Mouse (Mus musculus): ENCODE measurements at regions not wholly inside any gene's neighbourhood (a gene's known extent, or its start where the extent isn't known, plus 50 kb on each side); places are given as distances from the start of the nearest gene placed in this dataset.

GRCm38 (mm10) chr8:116373063-116373462 is 131.7 kb upstream of the Dynlrb2 start:
- Histone ChIP-seq H3K27ac (no peak overlapping the region), H3K27me3 (no peaks in the 10 kb centered on the region; the same call in 1 of the 2 replicates), H3K4me2 (no peak overlapping the region), H3K9ac (no peak overlapping the region), H3K4me3 (no peak overlapping the region), H3K36me3 (no peaks in the 10 kb centered on the region), H3K4me1 (no peaks in the 10 kb centered on the region), H3K9me3 (no peaks in the 10 kb centered on the region)
- ATAC-seq (ENCODE audit: insufficient number of reproducible peaks, insufficient read depth, low FRiP score, low TSS enrichment, low read depth), result no peak
- 87% methylated on average over 4 of the region's 4 CpGs for WGBS

- no peak; the same call in 1 of the 2 replicates for ATAC-seq (ENCODE audit: insufficient number of reproducible peaks, insufficient read depth, low FRiP score, low TSS enrichment, low read depth)
Observed at GRCm38 (mm10) chr8:116372574-116372973, 132.2 kb upstream of the Dynlrb2 start.

GRCm38 (mm10) chr8:116372056-116372455 is 132.7 kb upstream of the Dynlrb2 start:
- 81% methylated on average over 9 of the region's 9 CpGs for WGBS
- Histone ChIP-seq H3K27ac (no peak overlapping the region), H3K4me1 (no peaks in the 10 kb centered on the region), H3K4me3 (no peak overlapping the region), H3K27me3 (no peaks in the 10 kb centered on the region; the same call in 1 of the 2 replicates), H3K9ac (no peak overlapping the region), H3K4me2 (no peak overlapping the region), H3K36me3 (no peaks in the 10 kb centered on the region), H3K9me3 (no peaks in the 10 kb centered on the region)
- ATAC-seq (ENCODE audit: insufficient number of reproducible peaks, insufficient read depth, low FRiP score, low TSS enrichment, low read depth), result no peak

More at GRCm38 (mm10) chr8:116372574-116372973, 132.2 kb upstream of the Dynlrb2 start:
- Histone ChIP-seq H3K27ac (no peak overlapping the region), H3K27me3 (no peaks in the 10 kb centered on the region; the same call in 1 of the 2 replicates), H3K9me3 (no peaks in the 10 kb centered on the region), H3K4me1 (no peaks in the 10 kb centered on the region), H3K9ac (no peak overlapping the region), H3K36me3 (no peaks in the 10 kb centered on the region), H3K4me3 (no peak overlapping the region), H3K4me2 (no peak overlapping the region)
- 63% methylated on average over 3 of the region's 3 CpGs for WGBS

GRCm38 (mm10) chr8:116367491-116367890 is 137.3 kb upstream of the Dynlrb2 start:
- H3K4me3 ChIP-seq, result no peak overlapping the region
- no peaks in the 10 kb centered on the region for H3K9me3 ChIP-seq
- no peak for ATAC-seq (ENCODE audit: insufficient number of reproducible peaks, insufficient read depth, low FRiP score, low TSS enrichment, low read depth)
- no peaks in the 10 kb centered on the region for H3K4me1 ChIP-seq
- no peak overlapping the region for H3K9ac ChIP-seq
- H3K36me3 ChIP-seq, result no peaks in the 10 kb centered on the region
- H3K27me3 ChIP-seq, result no peaks in the 10 kb centered on the region; the same call in 1 of the 2 replicates
- H3K27ac ChIP-seq, result no peak overlapping the region
- 70% methylated on average over 6 of the region's 6 CpGs for whole genome bisulfite sequencing
- H3K4me2 ChIP-seq, result no peak overlapping the region

GRCm38 (mm10) chr8:116366706-116367105 is 138.1 kb upstream of the Dynlrb2 start:
- H3K4me3 ChIP-seq, result no peak overlapping the region

GRCm38 (mm10) chr8:116364751-116365150 is 140.0 kb upstream of the Dynlrb2 start:
- H3K4me3 ChIP-seq, result no peak overlapping the region
- no peaks in the 10 kb centered on the region for H3K9me3 ChIP-seq
- no peak for ATAC-seq (ENCODE audit: insufficient number of reproducible peaks, insufficient read depth, low FRiP score, low TSS enrichment, low read depth)

More at GRCm38 (mm10) chr8:116366706-116367105, 138.1 kb upstream of the Dynlrb2 start:
- no peaks in the 10 kb centered on the region for H3K36me3 ChIP-seq
- no peak overlapping the region for H3K27ac ChIP-seq
- no peaks in the 10 kb centered on the region; the same call in 1 of the 2 replicates for H3K27me3 ChIP-seq
- no peaks in the 10 kb centered on the region for H3K4me1 ChIP-seq
- no peak overlapping the region for H3K9ac ChIP-seq
- no peak overlapping the region for H3K4me2 ChIP-seq
- WGBS, result 58% methylated on average over 3 of the region's 3 CpGs
- no peak for ATAC-seq (ENCODE audit: insufficient number of reproducible peaks, insufficient read depth, low FRiP score, low TSS enrichment, low read depth)
- no peaks in the 10 kb centered on the region for H3K9me3 ChIP-seq

GRCm38 (mm10) chr8:116364172-116364571 is 140.6 kb upstream of the Dynlrb2 start:
- Histone ChIP-seq H3K9me3 (no peaks in the 10 kb centered on the region), H3K27me3 (no peaks in the 10 kb centered on the region), H3K4me2 (no peak overlapping the region), H3K4me3 (no peak overlapping the region), H3K27ac (no peak overlapping the region), H3K4me1 (no peaks in the 10 kb centered on the region), H3K36me3 (no peaks in the 10 kb centered on the region), H3K9ac (no peak overlapping the region)
- WGBS, result 69% methylated on average over 2 of the region's 2 CpGs
- no peak for ATAC-seq (ENCODE audit: insufficient number of reproducible peaks, insufficient read depth, low FRiP score, low TSS enrichment, low read depth)

More at GRCm38 (mm10) chr8:116364751-116365150, 140.0 kb upstream of the Dynlrb2 start:
- H3K9ac ChIP-seq, result no peak overlapping the region
- no peaks in the 10 kb centered on the region for H3K27me3 ChIP-seq
- no peaks in the 10 kb centered on the region for H3K36me3 ChIP-seq
- H3K27ac ChIP-seq, result no peak overlapping the region
- no peak overlapping the region for H3K4me2 ChIP-seq
- no peaks in the 10 kb centered on the region for H3K4me1 ChIP-seq
- WGBS, result 85% methylated on average over 1 of the region's 1 CpGs

- Histone ChIP-seq H3K9me3 (no peaks in the 10 kb centered on the region), H3K4me2 (no peak overlapping the region), H3K4me3 (no peak overlapping the region), H3K27ac (no peak overlapping the region), H3K4me1 (no peaks in the 10 kb centered on the region), H3K9ac (no peak overlapping the region), H3K27me3 (no peaks in the 10 kb centered on the region), H3K36me3 (no peaks in the 10 kb centered on the region)
- WGBS, result 66% methylated on average over 4 of the region's 4 CpGs
- no peak for ATAC-seq (ENCODE audit: insufficient number of reproducible peaks, insufficient read depth, low FRiP score, low TSS enrichment, low read depth)
Observed at GRCm38 (mm10) chr8:116362351-116362750, 142.4 kb upstream of the Dynlrb2 start.

GRCm38 (mm10) chr8:116359761-116360160 is 145.0 kb upstream of the Dynlrb2 start:
- no peaks in the 10 kb centered on the region for H3K27me3 ChIP-seq

GRCm38 (mm10) chr8:116354756-116355155 is 150.0 kb upstream of the Dynlrb2 start:
- Histone ChIP-seq H3K4me3 (no peak overlapping the region), H3K27me3 (no peaks in the 10 kb centered on the region), H3K4me1 (no peaks in the 10 kb centered on the region), H3K4me2 (no peak overlapping the region), H3K36me3 (no peaks in the 10 kb centered on the region), H3K27ac (no peak overlapping the region), H3K9ac (no peak overlapping the region), H3K9me3 (no peaks in the 10 kb centered on the region)
- WGBS, result 74% methylated on average over 6 of the region's 6 CpGs
- ATAC-seq (ENCODE audit: insufficient number of reproducible peaks, insufficient read depth, low FRiP score, low TSS enrichment, low read depth), result no peak

More at GRCm38 (mm10) chr8:116359761-116360160, 145.0 kb upstream of the Dynlrb2 start:
- no peak overlapping the region for H3K4me2 ChIP-seq
- 76% methylated on average over 4 of the region's 4 CpGs for whole genome bisulfite sequencing
- ATAC-seq (ENCODE audit: insufficient number of reproducible peaks, insufficient read depth, low FRiP score, low TSS enrichment, low read depth), result no peak
- no peak overlapping the region for H3K9ac ChIP-seq
- H3K4me3 ChIP-seq, result no peak overlapping the region
- no peak overlapping the region for H3K27ac ChIP-seq
- no peaks in the 10 kb centered on the region for H3K36me3 ChIP-seq
- H3K4me1 ChIP-seq, result no peaks in the 10 kb centered on the region
- H3K9me3 ChIP-seq, result no peaks in the 10 kb centered on the region

GRCm38 (mm10) chr8:116353911-116354310 is 150.9 kb upstream of the Dynlrb2 start:
- H3K27ac ChIP-seq, result no peak overlapping the region
- WGBS, result 87% methylated on average over 5 of the region's 5 CpGs
- H3K4me1 ChIP-seq, result no peaks in the 10 kb centered on the region
- no peak for ATAC-seq (ENCODE audit: insufficient number of reproducible peaks, insufficient read depth, low FRiP score, low TSS enrichment, low read depth)
- H3K36me3 ChIP-seq, result no peaks in the 10 kb centered on the region
- H3K27me3 ChIP-seq, result no peaks in the 10 kb centered on the region
- H3K9me3 ChIP-seq, result no peaks in the 10 kb centered on the region
- H3K4me3 ChIP-seq, result no peak overlapping the region
- no peak overlapping the region for H3K9ac ChIP-seq
- no peak overlapping the region for H3K4me2 ChIP-seq

GRCm38 (mm10) chr8:116352635-116353034 is 152.1 kb upstream of the Dynlrb2 start:
- Histone ChIP-seq H3K9ac (no peak overlapping the region), H3K4me1 (no peaks in the 10 kb centered on the region), H3K27me3 (no peaks in the 10 kb centered on the region), H3K4me2 (no peak overlapping the region), H3K27ac (no peak overlapping the region), H3K36me3 (no peaks in the 10 kb centered on the region), H3K9me3 (no peaks in the 10 kb centered on the region), H3K4me3 (no peak overlapping the region)
- WGBS, result 92% methylated on average over 2 of the region's 2 CpGs
- ATAC-seq (ENCODE audit: insufficient number of reproducible peaks, insufficient read depth, low FRiP score, low TSS enrichment, low read depth), result no peak
